In the genomic region with DNA sequence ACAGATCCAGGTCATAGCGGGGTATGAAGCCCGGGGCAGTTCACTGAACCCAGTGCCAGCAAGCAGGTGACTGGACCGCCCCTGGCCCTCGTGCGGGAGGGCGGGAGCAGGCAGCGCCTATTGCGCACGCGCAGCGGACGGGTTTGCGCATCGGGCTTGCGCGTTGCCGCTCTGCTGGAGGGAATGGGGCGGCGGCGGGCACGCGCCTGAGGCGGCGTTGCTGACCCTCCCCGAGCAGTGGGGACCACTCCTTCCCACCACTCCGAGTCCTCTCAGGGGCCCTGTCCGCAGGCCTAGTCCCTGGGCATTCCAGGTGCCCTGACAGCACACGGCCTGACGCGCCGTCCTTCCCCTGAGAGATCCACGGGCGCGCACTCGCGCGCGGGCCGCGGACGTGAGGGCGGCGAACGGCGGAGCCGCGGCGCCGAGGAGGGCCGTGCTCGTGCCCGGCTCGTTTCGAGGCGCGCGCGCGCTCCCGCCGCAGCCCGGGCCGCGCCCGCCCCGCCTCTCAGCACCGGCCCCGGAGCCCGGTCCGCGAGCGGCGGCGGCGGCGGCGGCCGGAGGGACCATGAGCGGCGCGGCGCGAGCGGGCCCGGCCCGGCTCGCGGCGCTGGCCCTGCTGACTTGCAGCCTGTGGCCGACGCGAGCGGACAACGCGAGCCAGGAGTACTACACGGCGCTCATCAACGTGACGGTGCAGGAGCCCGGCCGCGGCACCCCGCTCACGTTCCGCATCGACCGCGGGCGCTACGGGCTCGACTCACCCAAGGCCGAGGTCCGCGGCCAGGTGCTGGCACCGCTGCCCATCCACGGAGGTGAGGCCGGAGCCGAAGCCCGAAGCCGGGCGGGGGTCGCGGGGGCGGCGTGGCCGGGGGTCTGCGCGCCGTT, we compare ENCODE assay signal across 8 mouse cellular contexts. TPM values are rescaled to one million over a fixed set of nuclear protein-coding genes. Genes with fewer than 3 reads are reported as not detected.
A peak's percentile ranks its signal among the peaks of the same experiment; 100 is the strongest.
DNase-seq lines count a peak whose midpoint lies in the region; ATAC-seq and TF ChIP-seq lines count a peak whose summit lies in the region.

TSS of gene Rnf130 (plus strand) at position 514 of the 888 bp plus-strand sequence.

- under 1% methylated on average over 79 of the region's 129 CpGs for WGBS in forebrain, embryonic 12.5 days
- WGBS in heart, embryonic 16.5 days: under 1% methylated on average over 104 of the region's 129 CpGs
- 0% methylated on average over 110 of the region's 129 CpGs for WGBS in liver, embryonic 13.5 days (ENCODE audit: insufficient replicate concordance)
- WGBS in stomach, embryonic 15.5 days: under 1% methylated on average over 95 of the region's 129 CpGs

- ATAC-seq in forebrain, embryonic 12.5 days (ENCODE audit: low FRiP score): peak; percentile 85
- peak; percentile 91 for ATAC-seq in heart, embryonic 16.5 days (replicated peaks; ENCODE audit: extremely low read depth, insufficient read depth, low FRiP score)
- ATAC-seq in liver, embryonic 13.5 days (ENCODE audit: low read depth): peak; percentile 90
- ATAC-seq in stomach, embryonic 15.5 days (ENCODE audit: insufficient read depth, low FRiP score, low read depth): peak; percentile 92

- peaks cover 11% of the 10 kb centered on the region for H3K4me1 ChIP-seq in E14TG2a.4 (replicated peaks; ENCODE audit: low read depth, low read length)
- H3K4me1 ChIP-seq in forebrain, embryonic 12.5 days: peaks cover 33% of the 10 kb centered on the region
- peaks cover 14% of the 10 kb centered on the region for H3K4me1 ChIP-seq in heart, embryonic 16.5 days (ENCODE audit: control insufficient read depth, insufficient read depth, low read length)
- H3K4me1 ChIP-seq in liver, embryonic 13.5 days (replicated peaks): peaks cover 37% of the 10 kb centered on the region
- H3K4me1 ChIP-seq in stomach, embryonic 15.5 days: no peaks in the 10 kb centered on the region

- H3K9ac ChIP-seq in forebrain, embryonic 12.5 days: peak within 1 kb of the TSS; percentile 99
- H3K9ac ChIP-seq in heart, embryonic 16.5 days (ENCODE audit: low read length): peak within 1 kb of the TSS; percentile 97
- H3K9ac ChIP-seq in liver, embryonic 13.5 days: peak within 1 kb of the TSS; percentile 89
- peak within 1 kb of the TSS; percentile 78 for H3K9ac ChIP-seq in stomach, embryonic 15.5 days

- H3K4me3 ChIP-seq in E14TG2a.4 (replicated peaks; ENCODE audit: low read length): peak within 1 kb of the TSS; percentile 85
- peak within 1 kb of the TSS; percentile 97 for H3K4me3 ChIP-seq in forebrain, embryonic 12.5 days (replicated peaks)
- H3K4me3 ChIP-seq in heart, embryonic 16.5 days (ENCODE audit: low read length): peak within 1 kb of the TSS; percentile 91
- H3K4me3 ChIP-seq in liver, embryonic 13.5 days (replicated peaks): peak within 1 kb of the TSS; percentile 78
- peak within 1 kb of the TSS; percentile 77 for H3K4me3 ChIP-seq in stomach, embryonic 15.5 days (replicated peaks)

- peaks cover 10% of the 10 kb centered on the region; the same call in 1 of the 2 replicates for H3K9me3 ChIP-seq in E14TG2a.4 (ENCODE audit: low read length)
- H3K9me3 ChIP-seq in forebrain, embryonic 12.5 days: no peaks in the 10 kb centered on the region
- H3K9me3 ChIP-seq in heart, embryonic 16.5 days (replicated peaks; ENCODE audit: control insufficient read depth, low read length): no peaks in the 10 kb centered on the region
- no peaks in the 10 kb centered on the region for H3K9me3 ChIP-seq in liver, embryonic 13.5 days (replicated peaks)
- H3K9me3 ChIP-seq in stomach, embryonic 15.5 days: no peaks in the 10 kb centered on the region

- peak within 1 kb of the TSS; percentile 95 for H3K27ac ChIP-seq in forebrain, embryonic 12.5 days
- H3K27ac ChIP-seq in heart, embryonic 16.5 days (ENCODE audit: low read length): peak within 1 kb of the TSS; percentile 93
- H3K27ac ChIP-seq in liver, embryonic 13.5 days: peak within 1 kb of the TSS; percentile 77
- peak within 1 kb of the TSS; percentile 87 for H3K27ac ChIP-seq in stomach, embryonic 15.5 days

- DNase-seq in c-Kit-positive CD71-positive TER-119-positive erythroid progenitor cells, embryonic 14.5 days (ENCODE audit: low spot score): peak; percentile 83
- DNase-seq in kidney, postnatal 25 days: peak; percentile 95 to 98
- DNase-seq in liver, embryonic 13.5 days: peak; percentile 83
- peak; percentile 97 for DNase-seq in neural tube, embryonic 10.5 days (ENCODE audit: extremely low spot score, low spot score)

- peaks cover 59% of the 10 kb centered on the region for H3K27me3 ChIP-seq in E14TG2a.4 (ENCODE audit: insufficient read depth, low read length)
- peaks cover 11% of the 10 kb centered on the region for H3K27me3 ChIP-seq in forebrain, embryonic 12.5 days
- no peaks in the 10 kb centered on the region for H3K27me3 ChIP-seq in heart, embryonic 16.5 days (ENCODE audit: control insufficient read depth, insufficient read depth, low read length)
- 0 out of 2 replicates have a peak, but pooled peaks cover 16% of the 10 kb centered on the region for H3K27me3 ChIP-seq in liver, embryonic 13.5 days
- H3K27me3 ChIP-seq in stomach, embryonic 15.5 days (replicated peaks): no peaks in the 10 kb centered on the region

- H3K4me2 ChIP-seq in forebrain, embryonic 12.5 days: peak within 1 kb of the TSS; percentile 76
- H3K4me2 ChIP-seq in heart, embryonic 16.5 days (ENCODE audit: low read depth, low read length): peak within 1 kb of the TSS; percentile 88
- H3K4me2 ChIP-seq in liver, embryonic 13.5 days: peak within 1 kb of the TSS; percentile 98
- peak within 1 kb of the TSS; percentile 77 for H3K4me2 ChIP-seq in stomach, embryonic 15.5 days

- TF ChIP-seq CTCF in E14TG2a.4 (conservative IDR thresholded peaks at IDR 0.05; ENCODE audit: low read length): no peak

- H3K36me3 ChIP-seq in E14TG2a.4 (ENCODE audit: insufficient read depth, low read length): no peaks in the 10 kb centered on the region
- H3K36me3 ChIP-seq in forebrain, embryonic 12.5 days (replicated peaks): no peaks in the 10 kb centered on the region
- H3K36me3 ChIP-seq in heart, embryonic 16.5 days (ENCODE audit: control insufficient read depth, insufficient read depth): no peaks in the 10 kb centered on the region
- H3K36me3 ChIP-seq in liver, embryonic 13.5 days: no peaks in the 10 kb centered on the region
- no peaks in the 10 kb centered on the region for H3K36me3 ChIP-seq in stomach, embryonic 15.5 days

RNA-seq across cellular contexts. Expression of gene Rnf130, which starts in this region (rescaled TPM):
- polyA plus RNA-seq in forebrain, embryonic 12.5 days (2016; fragmentation: Nextera tagmentation; extraction: Ambion mirVana): 82.6 and 87.5 TPM in 2 replicates
- polyA plus RNA-seq in heart, embryonic 16.5 days (2015; fragmentation: Nextera tagmentation; extraction: Ambion mirVana): 31.8 and 32.4 TPM in 2 replicates
- polyA plus RNA-seq in liver, embryonic 13.5 days (2015; fragmentation: Nextera tagmentation; extraction: Ambion mirVana): 30.6 and 35.5 TPM in 2 replicates
- polyA plus RNA-seq in stomach, embryonic 15.5 days (2015; fragmentation: Nextera tagmentation; extraction: Ambion mirVana): 57.1 and 57.8 TPM in 2 replicates

Comparison
In these comparisons a context has a peak if more than half of its experiments do, and no peak if none do; other contexts are left out.
1. Peak in every context shown above with its lines: DNase-seq, ATAC-seq, H3K4me3 ChIP-seq and H3K27ac ChIP-seq.